Mouse (Mus musculus): ENCODE data around the gene Vmn1r206.
"Not testable (repeated sequence)": the region's sequence is repeated elsewhere in the genome, so short reads cannot be mapped to it uniquely, and the experiment has no call there.

Vmn1r206 gene

DNA sequence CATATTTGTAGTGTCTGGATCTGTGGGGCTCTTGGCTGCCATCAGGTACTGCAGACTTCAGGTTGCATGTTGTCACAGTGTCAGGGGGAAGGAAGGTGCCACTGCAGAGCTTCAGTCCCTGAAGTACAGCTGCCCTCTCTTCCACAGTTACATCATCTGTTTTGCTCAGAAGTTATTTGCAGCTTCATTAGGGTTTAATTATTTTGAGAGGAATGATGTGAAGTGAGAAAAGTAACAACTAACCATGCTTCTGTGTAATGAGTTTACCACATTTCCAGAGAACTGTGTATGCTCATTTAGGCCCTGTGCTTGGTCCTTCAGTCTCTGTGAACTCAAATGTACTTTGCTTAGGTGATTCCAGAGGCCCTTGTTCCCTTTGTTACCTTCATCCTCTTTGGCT is at the start of gene Vmn1r206:
Gene Vmn1r206, minus strand, starts transcription at position 101 of the 400 bp plus-strand sequence.
- DNase-seq: not testable (repeated sequence)

DNA sequence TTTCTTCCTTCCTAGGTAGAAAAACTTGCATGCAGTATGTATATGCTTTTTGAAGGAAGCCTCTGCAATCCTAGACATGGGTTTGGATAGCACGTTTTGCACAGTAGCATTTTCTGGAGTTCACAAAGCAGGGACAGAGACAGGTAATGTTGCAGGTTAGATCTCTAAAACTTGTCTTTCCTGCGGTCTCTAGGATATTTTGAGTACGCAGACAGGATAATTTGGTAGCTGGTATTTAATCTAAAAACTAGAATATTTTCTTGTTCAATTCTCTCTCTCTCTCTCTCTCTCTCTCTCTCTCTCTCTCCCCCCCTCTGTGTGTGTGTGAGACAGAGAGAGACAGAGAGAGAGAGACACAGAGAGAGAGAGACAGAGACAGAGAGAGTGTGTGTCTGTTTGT is 31.2 kb downstream of the Vmn1r206 start, which contains the start of gene Vmn1r205:
Gene Vmn1r205, minus strand, starts transcription at position 101 of the 400 bp plus-strand sequence.
- DNase-seq: no peak

- DNase-seq: not testable (repeated sequence)
Measured at GRCm38 (mm10) chr13:22583336-22583735, 40.7 kb downstream of the Vmn1r206 start.

- not testable (repeated sequence) for DNase-seq
Measured at GRCm38 (mm10) chr13:22574911-22575310, 49.1 kb downstream of the Vmn1r206 start.
